Mouse (Mus musculus) E14TG2a.4 (cell line): Measurements from ENCODE around the gene Dbh.
A peak's percentile ranks its signal among the peaks of the same experiment; 100 is the strongest.

Experiments
- CTCF ChIP-seq: conservative IDR thresholded peaks from 2 replicates; pipeline ENCODE4 v1.5.1; 2014; ENCODE audit warnings: low read length
- NANOG ChIP-seq: IDR thresholded peaks from 2 replicates; pipeline ENCODE4 v1.6.1; 2014; ENCODE audit warnings: borderline replicate concordance, low read length, mixed read lengths
- POU5F1 ChIP-seq: IDR thresholded peaks from 2 replicates; pipeline ENCODE4 v1.6.1; 2014; ENCODE audit warnings: low read length, borderline replicate concordance

- TF ChIP-seq CTCF (peak; percentile 75), NANOG (no peak), POU5F1 (no peak)
Observed at GRCm38 (mm10) chr2:27125979-27126378, 39.1 kb upstream of the Dbh start.
